Mouse (Mus musculus) hindbrain, embryonic 14.5 days (tissue): ENCODE measurements at regions not wholly inside any gene's neighbourhood (a gene's known extent, or its start where the extent isn't known, plus 50 kb on each side); places are given as distances from the start of the nearest gene placed in this dataset.

Experiments used
- ATAC-seq: fragments of 200-750 bp; cut with Nextera tagmentation; 2 replicates; pipeline ENCODE4 v1.8.0; 2017; ENCODE audit warnings: moderate number of reproducible peaks, mild to moderate bottlenecking, moderate TSS enrichment, moderate library complexity; ENCODE audit not compliant: low FRiP score
- DNase-seq: peaks from one replicate; pipeline ENCODE4 v3.0.0-alpha.2; 2015; ENCODE audit warnings: low spot score
- H3K27ac ChIP-seq: fragments of 300-500 bp; sonication (generic); 2 replicates; pipeline ENCODE4 v1.5.1; 2014; ENCODE audit warnings: mild to moderate bottlenecking, moderate library complexity
- H3K27me3 ChIP-seq: fragments of 300-500 bp; sonication (generic); 2 replicates; pipeline ENCODE4 v1.6.1; 2014; ENCODE audit warnings: mild to moderate bottlenecking, low read length, mixed read lengths; ENCODE audit not compliant: control insufficient read depth, insufficient read depth
- H3K36me3 ChIP-seq: fragments of 300-500 bp; sonication (generic); replicated peaks from 2 replicates; pipeline ENCODE4 v1.6.1; 2014; ENCODE audit not compliant: control insufficient read depth, insufficient read depth
- H3K4me1 ChIP-seq: fragments of 300-500 bp; sonication (generic); replicated peaks from 2 replicates; pipeline ENCODE4 v1.6.1; 2014; ENCODE audit warnings: antibody characterized with exemption, low read length, mixed read lengths; ENCODE audit not compliant: control insufficient read depth, insufficient read depth
- H3K4me2 ChIP-seq: fragments of 300-500 bp; sonication (generic); replicated peaks from 2 replicates; pipeline ENCODE4 v1.6.1; 2014; ENCODE audit warnings: mild to moderate bottlenecking, moderate library complexity
- H3K4me3 ChIP-seq: fragments of 300-500 bp; sonication (generic); replicated peaks from 2 replicates; pipeline ENCODE4 v1.5.1; 2014; ENCODE audit warnings: mild to moderate bottlenecking, low read length
- H3K9ac ChIP-seq: fragments of 300-500 bp; sonication (generic); 2 replicates; pipeline ENCODE4 v1.6.1; 2014
- H3K9me3 ChIP-seq: fragments of 300-500 bp; sonication (generic); 2 replicates; pipeline ENCODE4 v1.6.1; 2016; ENCODE audit warnings: low read length; ENCODE audit not compliant: control insufficient read depth
- WGBS: fragments of 180-500 bp; shearing (Covaris S2); extraction: QIAGEN DNeasy Blood & Tissue Kit; methylation state at CpG from one replicate; pipeline ENCODE4 v1.1.7; 2014; 5-methylcytosine and 5-hydroxymethylcytosine counted together

- H3K36me3 ChIP-seq = no peaks in the 10 kb centered on the region
- no peak for DNase-seq
- 69% methylated on average over 2 of the region's 2 CpGs for WGBS
Observed at GRCm38 (mm10) chr2:128348556-128348955, 222.7 kb downstream of the Bcl2l11 start.

GRCm38 (mm10) chr2:128351405-128351804 lies 225.6 kb downstream of the Bcl2l11 start:
- Histone ChIP-seq H3K9ac (no peak overlapping the region), H3K36me3 (no peaks in the 10 kb centered on the region), H3K27ac (no peak overlapping the region), H3K9me3 (peaks cover 8% of the 10 kb centered on the region), H3K27me3 (no peaks in the 10 kb centered on the region), H3K4me3 (no peak overlapping the region), H3K4me1 (no peaks in the 10 kb centered on the region), H3K4me2 (no peak overlapping the region)
- WGBS = 91% methylated on average over 16 of the region's 16 CpGs
- no peak for DNase-seq
- ATAC-seq = no peak

More at GRCm38 (mm10) chr2:128348556-128348955, 222.7 kb downstream of the Bcl2l11 start:
- Histone ChIP-seq H3K9ac (no peak overlapping the region), H3K4me3 (no peak overlapping the region), H3K27me3 (no peaks in the 10 kb centered on the region), H3K9me3 (no peaks in the 10 kb centered on the region), H3K4me1 (no peaks in the 10 kb centered on the region), H3K4me2 (no peak overlapping the region), H3K27ac (no peak overlapping the region)
- ATAC-seq = no peak

GRCm38 (mm10) chr2:128352533-128352932 lies 226.7 kb downstream of the Bcl2l11 start:
- no peaks in the 10 kb centered on the region for H3K36me3 ChIP-seq
- H3K4me1 ChIP-seq = no peaks in the 10 kb centered on the region
- H3K9me3 ChIP-seq = peaks cover 8% of the 10 kb centered on the region
- no peak overlapping the region for H3K4me2 ChIP-seq
- no peak overlapping the region for H3K9ac ChIP-seq
- ATAC-seq (no peak), DNase-seq (no peak)
- no peak overlapping the region for H3K27ac ChIP-seq
- H3K4me3 ChIP-seq = no peak overlapping the region
- no peaks in the 10 kb centered on the region for H3K27me3 ChIP-seq
- WGBS = 90% methylated on average over 1 of the region's 1 CpGs

GRCm38 (mm10) chr2:128353457-128353856 lies 227.6 kb downstream of the Bcl2l11 start:
- no peak overlapping the region for H3K27ac ChIP-seq
- H3K36me3 ChIP-seq = no peaks in the 10 kb centered on the region
- WGBS = 81% methylated on average over 3 of the region's 3 CpGs
- ATAC-seq = no peak
- no peak overlapping the region for H3K9ac ChIP-seq
- peaks cover 8% of the 10 kb centered on the region for H3K9me3 ChIP-seq
- DNase-seq = no peak
- no peak overlapping the region for H3K4me2 ChIP-seq
- no peaks in the 10 kb centered on the region for H3K27me3 ChIP-seq
- H3K4me3 ChIP-seq = no peak overlapping the region
- H3K4me1 ChIP-seq = no peaks in the 10 kb centered on the region

GRCm38 (mm10) chr2:128356326-128356725 lies 230.5 kb downstream of the Bcl2l11 start:
- DNase-seq (no peak), ATAC-seq (no peak)
- no peak overlapping the region for H3K4me3 ChIP-seq
- no peak overlapping the region for H3K27ac ChIP-seq
- no peaks in the 10 kb centered on the region for H3K27me3 ChIP-seq
- H3K4me2 ChIP-seq = no peak overlapping the region
- H3K36me3 ChIP-seq = no peaks in the 10 kb centered on the region
- H3K9ac ChIP-seq = no peak overlapping the region
- WGBS = 76% methylated on average over 4 of the region's 4 CpGs
- H3K4me1 ChIP-seq = no peaks in the 10 kb centered on the region
- peaks cover 8% of the 10 kb centered on the region for H3K9me3 ChIP-seq

- ATAC-seq (no peak), DNase-seq (no peak)
- no peak overlapping the region for H3K27ac ChIP-seq
- no peak overlapping the region for H3K4me2 ChIP-seq
- WGBS = 83% methylated on average over 4 of the region's 4 CpGs
- H3K9ac ChIP-seq = no peak overlapping the region
- H3K36me3 ChIP-seq = no peaks in the 10 kb centered on the region
- peaks cover 8% of the 10 kb centered on the region for H3K9me3 ChIP-seq
- H3K4me1 ChIP-seq = no peaks in the 10 kb centered on the region
- H3K27me3 ChIP-seq = no peaks in the 10 kb centered on the region
- H3K4me3 ChIP-seq = no peak overlapping the region
Observed at GRCm38 (mm10) chr2:128359106-128359505, 231.9 kb upstream of the Spdye4c start.

- Histone ChIP-seq H3K36me3 (no peaks in the 10 kb centered on the region), H3K27ac (no peak overlapping the region), H3K4me1 (no peaks in the 10 kb centered on the region), H3K9me3 (no peaks in the 10 kb centered on the region; the same call in 1 of the 2 replicates), H3K4me2 (no peak overlapping the region), H3K27me3 (no peaks in the 10 kb centered on the region), H3K4me3 (no peak overlapping the region), H3K9ac (no peak overlapping the region)
- ATAC-seq (no peak), DNase-seq (no peak)
- WGBS = 76% methylated on average over 5 of the region's 5 CpGs
Observed at GRCm38 (mm10) chr2:128360517-128360916, 230.5 kb upstream of the Spdye4c start.

GRCm38 (mm10) chr2:128361436-128361835 lies 229.6 kb upstream of the Spdye4c start:
- DNase-seq (no peak), ATAC-seq (no peak)
- Histone ChIP-seq H3K4me3 (no peak overlapping the region), H3K36me3 (no peaks in the 10 kb centered on the region), H3K9ac (no peak overlapping the region), H3K4me2 (no peak overlapping the region), H3K27me3 (no peaks in the 10 kb centered on the region), H3K4me1 (no peaks in the 10 kb centered on the region), H3K9me3 (no peaks in the 10 kb centered on the region), H3K27ac (no peak overlapping the region)
- 70% methylated on average over 1 of the region's 1 CpGs for WGBS

GRCm38 (mm10) chr2:128364161-128364560 lies 226.8 kb upstream of the Spdye4c start:
- no peak for ATAC-seq
- WGBS = 82% methylated on average over 14 of the region's 14 CpGs
- H3K4me2 ChIP-seq = no peak overlapping the region

GRCm38 (mm10) chr2:128365004-128365403 lies 226.0 kb upstream of the Spdye4c start:
- Histone ChIP-seq H3K9ac (no peak overlapping the region), H3K4me3 (no peak overlapping the region), H3K4me2 (no peak overlapping the region), H3K9me3 (no peaks in the 10 kb centered on the region), H3K27me3 (no peaks in the 10 kb centered on the region), H3K36me3 (no peaks in the 10 kb centered on the region), H3K4me1 (no peaks in the 10 kb centered on the region), H3K27ac (no peak overlapping the region)
- DNase-seq (no peak), ATAC-seq (no peak)
- WGBS = 75% methylated on average over 3 of the region's 3 CpGs

More at GRCm38 (mm10) chr2:128364161-128364560, 226.8 kb upstream of the Spdye4c start:
- no peak for DNase-seq
- Histone ChIP-seq H3K9ac (no peak overlapping the region), H3K4me3 (no peak overlapping the region), H3K27ac (no peak overlapping the region), H3K9me3 (no peaks in the 10 kb centered on the region), H3K27me3 (no peaks in the 10 kb centered on the region), H3K36me3 (no peaks in the 10 kb centered on the region), H3K4me1 (no peaks in the 10 kb centered on the region)
